Mouse (Mus musculus) cerebellum, postnatal 25 days (tissue): Measurements from ENCODE around the gene Calcb.

Experiments
- DNase-seq, 2 experiments: peaks; one replicate each; pipeline ENCODE4 v3.0.0; 2021; ENCODE audit warnings: mixed read lengths in 2 of 2

Calcb gene

DNA sequence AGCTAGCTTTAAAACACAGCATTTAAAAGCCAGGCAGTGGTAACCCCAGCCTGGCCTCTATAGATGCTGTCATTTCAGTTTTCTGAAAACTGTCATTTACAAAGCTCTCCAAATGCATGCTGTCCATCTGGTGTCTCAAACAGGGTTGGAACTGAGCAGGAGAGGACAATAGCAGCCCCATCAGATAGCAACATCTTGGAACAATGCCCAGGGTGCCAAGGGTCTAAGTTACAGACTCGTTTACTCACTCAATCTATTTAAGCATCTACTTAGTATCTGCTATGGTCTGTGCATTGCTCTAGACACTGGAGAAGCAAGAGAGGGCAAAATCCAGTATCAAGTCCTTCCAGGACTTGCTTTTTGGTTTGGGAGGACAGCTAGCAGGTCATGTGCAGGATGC lies 35.8 kb downstream of the Calcb start:
- no peak for DNase-seq

DNA sequence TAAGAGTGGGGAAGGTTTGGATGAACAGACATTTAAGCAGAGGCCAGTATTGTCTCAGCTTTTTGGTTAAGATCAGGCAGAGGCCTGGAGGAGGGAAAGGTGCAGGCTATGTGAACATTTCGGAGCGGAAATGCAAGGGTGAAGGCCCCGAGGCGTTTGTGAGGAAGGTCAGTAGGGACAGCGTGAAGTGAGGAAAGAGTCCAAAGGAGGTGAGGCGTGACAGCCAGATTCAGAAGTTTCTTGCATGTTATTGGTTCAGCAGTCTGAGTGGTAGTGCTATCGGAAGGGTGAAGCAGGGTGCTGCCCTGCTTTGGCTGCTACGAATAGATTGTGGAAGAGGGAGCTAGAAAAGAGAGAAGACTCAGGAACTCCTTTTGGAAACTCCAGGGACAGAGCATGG lies 36.2 kb downstream of the Calcb start:
- DNase-seq = no peak

GRCm38 (mm10) chr7:114762660-114763059 lies 44.2 kb downstream of the Calcb start:
- DNase-seq = no peak

GRCm38 (mm10) chr7:114765273-114765672 lies 46.8 kb downstream of the Calcb start:
- DNase-seq = no peak

- DNase-seq = no peak
Measured at GRCm38 (mm10) chr7:114766523-114766922, 48.1 kb downstream of the Calcb start.

DNA sequence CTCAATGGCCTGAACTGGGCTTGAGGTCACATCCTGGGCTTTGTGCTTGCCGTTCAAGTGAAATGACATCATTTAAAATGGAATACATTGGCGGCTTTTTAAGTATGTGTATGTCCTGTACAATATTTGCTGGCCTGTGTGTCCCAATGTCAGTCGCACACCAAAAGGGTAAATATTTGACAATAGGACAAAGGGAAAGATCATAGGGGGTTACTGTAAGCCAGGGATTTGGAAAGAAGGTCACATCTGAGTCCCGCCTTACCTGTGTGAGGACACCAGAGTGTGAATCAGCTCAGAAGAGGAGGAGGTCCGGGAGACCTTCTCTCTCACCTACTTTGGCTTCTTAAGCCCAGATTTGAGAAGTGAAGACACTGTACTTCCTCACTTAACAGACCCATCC lies 50.1 kb downstream of the Calcb start:
- no peak for DNase-seq

GRCm38 (mm10) chr7:114769041-114769440 lies 50.6 kb downstream of the Calcb start:
- DNase-seq = no peak

DNA sequence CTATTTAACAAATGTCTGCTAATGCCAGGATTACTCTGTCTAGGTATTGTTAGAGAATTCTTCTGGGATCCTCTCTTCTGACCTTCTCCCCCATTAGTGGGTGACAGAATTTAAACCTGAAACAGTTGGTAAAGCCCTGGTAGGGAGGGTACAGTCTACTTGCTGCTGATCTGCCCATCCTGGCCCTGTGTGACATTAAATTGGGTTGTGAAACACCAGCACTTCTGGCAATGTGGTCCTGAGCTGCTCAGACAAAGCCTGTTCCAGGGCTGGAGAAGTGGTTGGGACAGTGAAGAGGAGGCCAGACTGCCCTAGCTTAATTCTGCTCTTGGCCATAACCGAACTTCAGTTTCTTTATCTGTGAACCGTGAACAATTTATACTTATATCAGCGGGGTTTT lies 52.1 kb downstream of the Calcb start:
- DNase-seq = no peak

DNA sequence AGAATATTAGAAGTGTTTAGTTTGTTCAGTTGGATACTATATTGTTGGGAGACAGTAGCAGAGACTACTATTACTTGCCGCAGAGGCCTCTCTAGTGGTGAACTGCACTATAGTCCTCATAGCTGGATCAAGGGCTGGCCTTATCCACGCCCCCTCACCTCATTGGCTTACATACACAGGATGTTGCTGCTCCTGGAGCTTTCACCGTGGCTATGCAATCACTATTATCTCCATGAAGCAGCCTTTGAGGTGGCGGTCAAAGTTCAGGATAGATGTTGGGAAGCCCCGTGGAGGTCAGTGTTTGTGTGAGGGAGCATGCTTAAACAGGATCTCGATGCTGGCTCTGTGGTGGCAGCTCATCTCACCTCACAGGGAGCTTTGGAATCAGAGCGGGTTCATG lies 53.4 kb downstream of the Calcb start:
- no peak for DNase-seq
